Mouse (Mus musculus): ENCODE results near the gene Gm11992.
A peak's percentile ranks its signal among the peaks of the same experiment; 100 is the strongest.

Gm11992 gene

GRCm38 (mm10) chr11:9048011-9048702, at the start of gene Gm11992:
Gene Gm11992 (plus strand): TSS chr11:9048594.
- DNase-seq: peak; percentile 91 to 93

DNA sequence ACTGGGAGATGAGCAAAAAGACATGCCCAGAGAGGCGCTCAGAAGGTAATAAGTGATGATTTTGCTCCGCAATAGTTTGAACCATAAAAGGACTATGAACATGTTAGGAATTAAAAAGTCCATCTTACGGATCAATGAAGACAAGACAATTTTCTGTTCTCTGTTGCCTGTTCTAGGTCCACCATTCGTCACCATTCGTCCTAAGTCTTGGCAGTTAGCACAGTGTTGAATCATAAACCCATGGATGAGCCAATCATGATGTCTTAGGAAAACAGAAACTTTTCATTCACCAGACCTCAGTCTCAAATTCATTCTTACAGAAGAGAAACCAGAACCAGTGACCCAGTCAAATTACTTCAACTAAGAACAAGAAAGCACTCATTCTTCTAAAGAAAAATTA, 39.6 kb upstream of the Gm11992 start:
- DNase-seq: no peak

DNA sequence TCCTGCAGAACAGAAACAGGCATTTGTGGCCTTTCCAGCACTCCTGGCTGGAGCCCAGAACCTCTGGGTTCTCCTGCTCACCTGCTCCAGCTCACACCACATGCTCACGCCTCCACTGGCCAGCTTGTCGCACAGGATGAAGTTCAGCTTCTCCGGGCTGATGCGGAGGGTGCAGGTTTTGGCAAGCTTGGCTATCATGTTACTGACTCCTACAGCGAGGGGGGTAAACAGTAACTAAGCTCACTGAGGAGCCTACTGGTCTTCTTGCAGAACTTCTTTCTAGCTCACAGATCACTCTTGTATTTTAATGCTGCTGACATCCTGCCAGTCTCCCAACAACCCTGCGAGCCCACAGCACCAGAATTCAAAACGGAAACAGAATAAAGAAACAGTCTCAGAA, 38.0 kb upstream of the Gm11992 start:
- peak; percentile 50 to 51 for DNase-seq

DNA sequence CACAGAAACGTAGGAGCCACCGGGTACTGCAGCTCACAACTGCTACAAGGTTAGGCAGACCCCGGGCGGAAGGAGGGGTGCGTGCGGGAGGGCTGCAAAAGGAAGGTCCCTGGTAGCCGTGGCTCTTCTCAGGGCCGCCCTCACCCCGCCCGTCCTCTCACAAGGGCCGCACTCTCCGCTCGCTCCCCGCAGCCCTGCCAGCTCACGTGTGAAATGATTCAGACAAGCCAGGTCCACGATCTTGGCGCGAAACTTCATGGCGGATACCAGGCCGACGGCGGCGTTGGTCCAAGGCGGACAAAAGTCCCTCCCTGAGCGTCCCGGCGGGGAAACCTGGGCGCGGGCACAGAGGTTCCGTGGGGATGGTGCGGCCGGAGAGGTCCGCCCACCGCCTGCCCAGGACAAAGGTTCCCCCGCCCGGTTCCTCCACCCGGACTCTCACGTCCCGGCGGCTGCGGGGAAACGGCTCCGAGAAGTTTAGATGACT, 37.5 kb upstream of the Gm11992 start, which contains the start of gene Hus1:
Gene Hus1 (minus strand): TSS at position 339 of the 487 bp plus-strand sequence.
- peak; percentile 91 to 93 for DNase-seq

DNA sequence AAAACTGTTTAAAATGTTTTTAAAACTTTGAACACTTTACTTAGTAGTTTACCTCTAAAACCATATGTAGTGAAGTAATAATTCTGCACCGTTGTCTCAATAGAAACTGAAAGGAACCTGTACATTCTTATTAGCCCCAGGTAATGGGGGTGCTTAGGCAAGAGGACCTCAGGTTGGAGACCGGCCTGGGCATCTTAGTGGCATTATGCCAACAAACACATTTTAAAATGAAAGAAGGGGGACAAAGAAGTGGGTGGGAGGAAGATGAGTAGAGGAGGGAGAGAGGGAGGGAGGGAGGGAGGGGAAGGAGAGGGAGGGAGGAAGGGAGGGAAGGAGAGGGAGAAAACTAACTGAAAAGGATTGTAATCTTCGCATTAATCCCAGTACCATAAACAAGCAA, 37.0 kb upstream of the Gm11992 start:
- DNase-seq: peak in 1 of 2 experiments; percentile 8

DNA sequence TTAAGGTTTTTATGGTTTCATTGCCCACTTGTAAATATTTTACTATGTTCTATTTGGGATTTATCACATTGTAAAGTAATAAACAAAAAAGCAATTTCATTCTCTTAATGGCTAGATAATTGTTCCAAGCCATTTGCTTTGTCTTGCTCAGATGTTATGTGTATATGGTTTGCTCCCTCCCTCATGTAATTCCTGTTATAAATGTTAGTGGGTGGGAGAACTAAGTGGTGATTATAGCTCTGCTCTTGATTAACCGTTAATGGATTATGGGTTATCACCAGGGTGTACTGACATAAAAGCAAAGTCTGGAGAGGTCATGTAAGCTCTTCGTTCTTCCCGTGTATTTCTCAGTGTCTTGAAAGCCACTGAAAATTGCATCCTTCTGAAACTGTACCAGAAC, 33.7 kb upstream of the Gm11992 start:
- no peak for DNase-seq

GRCm38 (mm10) chr11:9018491-9019267, 29.7 kb upstream of the Gm11992 start:
- peak; percentile 16 to 47 for DNase-seq

DNA sequence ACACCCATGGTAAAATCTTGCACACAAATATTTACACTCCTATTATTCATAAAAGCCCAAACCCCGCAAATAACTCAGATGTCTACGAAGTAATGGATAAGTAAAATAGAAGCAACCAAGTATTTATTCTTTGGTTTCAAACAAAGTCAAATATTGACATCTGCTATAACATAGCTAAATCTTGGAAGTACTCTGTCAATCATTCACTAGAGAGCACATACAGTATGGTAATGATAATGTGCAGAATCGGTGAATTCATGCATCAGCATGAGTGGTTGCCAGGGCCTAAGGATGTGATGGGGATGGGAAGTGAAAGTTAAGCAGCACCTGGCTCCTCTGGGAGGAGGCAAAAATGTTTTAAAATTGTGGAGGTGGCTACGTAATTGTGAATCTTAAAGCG, 28.2 kb upstream of the Gm11992 start:
- DNase-seq: no peak

DNA sequence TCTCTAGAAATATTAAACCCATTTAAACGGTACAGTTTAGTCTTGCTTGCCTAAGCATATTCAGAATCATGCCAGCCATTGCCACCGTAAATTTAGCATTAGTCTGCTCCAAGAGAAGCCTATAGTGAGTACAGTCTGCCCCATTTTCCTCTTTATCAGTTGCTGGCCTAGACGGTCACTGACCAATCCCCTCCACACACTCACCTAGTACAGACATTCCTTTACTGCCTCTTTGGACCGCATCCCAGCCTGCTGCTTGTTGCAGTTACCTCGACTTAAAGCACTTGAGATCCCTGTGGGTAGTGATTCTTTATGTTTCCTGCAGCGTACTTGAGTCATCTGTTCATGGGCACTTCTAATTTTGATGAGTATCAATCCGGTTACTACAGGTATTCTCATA, 23.6 kb upstream of the Gm11992 start:
- no peak for DNase-seq

- no peak for DNase-seq
These were observed 23.2 kb upstream of the Gm11992 start for GRCm38 (mm10) chr11:9025211-9025610.

- no peak for DNase-seq
These were observed 16.9 kb upstream of the Gm11992 start for GRCm38 (mm10) chr11:9031530-9031929.

DNA sequence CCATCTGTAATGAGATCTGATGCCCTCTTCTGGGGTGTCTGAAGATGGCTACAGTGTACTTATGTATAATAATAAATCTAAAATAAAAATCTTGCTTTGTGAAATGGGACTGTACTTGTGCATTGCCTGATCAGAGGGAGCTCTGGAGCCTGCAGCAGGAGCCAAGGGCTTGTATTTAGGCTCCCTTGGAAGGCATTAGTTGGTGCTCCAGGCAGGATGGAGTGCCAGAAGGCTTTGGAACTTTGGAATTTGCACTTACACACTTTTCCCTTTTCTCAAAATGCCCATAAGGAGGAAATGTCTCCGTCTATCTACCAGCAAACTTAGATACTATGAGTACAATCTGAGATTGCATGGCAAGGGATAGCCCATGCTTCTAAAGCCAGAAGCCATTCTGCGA, 1.8 kb upstream of the Gm11992 start:
- DNase-seq: no peak

- DNase-seq: peak in 1 of 2 experiments; percentile 8
These were observed 1.4 kb upstream of the Gm11992 start for GRCm38 (mm10) chr11:9047044-9047443.

DNA sequence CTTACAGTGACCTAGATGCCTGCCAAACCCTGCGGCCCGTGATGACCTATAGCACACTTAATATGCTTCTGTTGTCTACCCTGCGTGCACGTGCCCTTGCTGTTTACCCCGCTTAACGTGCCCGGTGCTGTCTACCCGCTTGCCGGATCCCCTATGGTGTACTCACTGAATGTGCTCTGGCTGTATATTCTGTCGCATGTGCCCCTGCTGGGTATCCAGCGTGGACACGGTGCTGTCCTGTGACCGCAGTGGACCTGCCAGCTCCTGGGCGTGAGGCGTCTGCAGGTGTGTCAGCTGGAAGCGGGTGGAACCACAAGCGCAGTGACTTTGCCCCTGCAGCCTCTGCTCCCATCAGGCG, 288 bp downstream of the Gm11992 start, which contains the start of gene Sun3:
Gene Sun3 (minus strand): TSS at position 289 of the 358 bp plus-strand sequence.
- DNase-seq: peak in 1 of 2 experiments; percentile 28

- DNase-seq: no peak
These were observed 1.8 kb downstream of the Gm11992 start for GRCm38 (mm10) chr11:9050241-9050640.

DNA sequence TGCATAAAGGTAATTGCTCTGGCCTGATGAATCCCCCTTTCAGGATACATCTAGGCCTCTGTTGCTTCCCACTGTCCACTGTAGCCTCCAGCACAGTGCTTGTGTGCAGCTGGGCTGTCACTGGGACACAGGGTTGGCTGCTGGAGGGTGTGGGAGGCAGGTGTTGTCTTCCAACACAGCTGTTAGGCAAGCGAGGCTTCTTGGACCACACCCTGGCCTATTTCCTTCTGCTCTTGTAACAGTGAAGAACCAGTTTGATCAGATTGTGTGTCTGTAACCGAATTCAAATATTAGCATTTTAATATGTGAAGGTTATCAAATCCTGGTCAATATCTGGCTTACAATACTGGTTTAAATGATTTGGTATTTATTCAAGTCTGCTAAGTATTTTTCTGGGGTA, 3.5 kb downstream of the Gm11992 start:
- no peak for DNase-seq

- no peak for DNase-seq
These were observed 8.5 kb downstream of the Gm11992 start for GRCm38 (mm10) chr11:9056937-9057336.

DNA sequence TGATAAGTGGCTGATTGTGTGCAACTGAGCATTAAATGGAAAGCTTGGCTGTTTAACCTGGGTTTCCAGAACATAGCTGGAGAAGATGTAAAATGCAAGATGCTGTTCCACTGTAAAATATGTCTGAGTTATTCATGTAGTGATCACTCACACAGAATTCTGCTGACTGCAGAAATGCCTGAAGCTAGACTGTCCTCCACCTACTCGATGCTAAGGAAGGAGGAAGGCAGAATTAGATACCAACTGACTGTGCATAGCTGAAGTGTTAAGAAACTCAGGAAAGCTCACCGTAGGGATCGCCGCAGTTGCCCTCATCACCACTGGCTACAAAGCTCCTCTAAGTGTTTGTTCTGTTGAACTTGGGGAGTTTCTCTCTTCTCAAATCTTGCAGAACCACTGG, 9.3 kb downstream of the Gm11992 start:
- DNase-seq: no peak

GRCm38 (mm10) chr11:9060029-9060428, 11.6 kb downstream of the Gm11992 start:
- DNase-seq: no peak

- no peak for DNase-seq
These were observed 12.1 kb downstream of the Gm11992 start for GRCm38 (mm10) chr11:9060484-9060883.

- DNase-seq: no peak
These were observed 28.1 kb downstream of the Gm11992 start for GRCm38 (mm10) chr11:9076444-9076843.

GRCm38 (mm10) chr11:9113189-9113588, 64.8 kb downstream of the Gm11992 start:
- no peak for DNase-seq

GRCm38 (mm10) chr11:9115367-9116120, 67.2 kb downstream of the Gm11992 start:
- DNase-seq: no peak
